In the genomic region with DNA sequence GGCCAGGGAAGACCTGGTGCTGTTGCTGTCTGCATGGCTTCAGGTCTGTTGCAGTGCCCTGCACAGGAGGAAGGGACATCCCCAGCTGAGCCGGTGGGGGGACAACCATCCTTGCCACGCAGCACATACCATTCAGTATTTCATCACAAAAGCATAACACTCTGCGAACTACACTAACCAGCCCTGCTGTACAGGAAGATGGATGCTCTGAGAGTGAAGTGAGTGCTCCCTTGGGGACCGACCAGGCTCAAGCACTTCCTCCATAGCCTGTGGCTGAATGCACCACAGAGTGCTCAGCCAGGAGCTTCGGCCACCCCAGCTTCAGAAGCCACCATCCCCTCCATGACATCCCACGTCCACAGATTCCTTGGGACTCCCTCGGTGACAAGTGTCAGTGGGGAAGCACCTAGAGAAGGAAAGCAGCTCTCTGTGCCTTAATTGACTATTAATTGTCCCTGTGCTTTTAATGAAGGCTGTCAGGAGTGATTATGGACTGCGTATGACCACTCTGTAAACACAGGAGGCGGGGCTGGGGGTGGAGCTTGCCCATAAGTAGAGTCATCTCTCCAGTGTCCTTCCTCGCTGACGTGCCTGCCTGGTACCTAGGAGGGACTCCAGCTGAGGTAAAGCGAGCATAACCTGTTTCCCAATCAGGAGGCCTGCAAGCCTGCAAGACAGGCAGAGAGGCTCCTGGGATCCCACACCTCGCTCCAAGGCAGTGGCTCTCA, we compare ENCODE assay signal across 12 mouse cellular contexts.
DNase-seq lines count a peak whose midpoint lies in the region; ATAC-seq lines count a peak whose summit lies in the region.
"Had no signal": no experiment of that assay in that cellular context is flagged by ENCODE, and none has a peak within 500 bp of the region (broad histone marks: within the 10 kb centered on the region; RNA-seq: fewer than 3 reads in every experiment).

No protein-coding gene starts in this region.

- no peak overlapping the region for H3K27ac ChIP-seq in heart, embryonic 15.5 days
- no peak overlapping the region for H3K27ac ChIP-seq in embryonic facial prominence, embryonic 14.5 days (replicated peaks; ENCODE audit: low read depth, low read length)
- H3K27ac ChIP-seq: liver, embryonic 12.5 days; midbrain, embryonic 15.5 days had no signal

- H3K27me3 ChIP-seq in heart, embryonic 15.5 days: 0 out of 2 replicates have a peak, but pooled peaks cover 3% of the 10 kb centered on the region
- no peaks in the 10 kb centered on the region for H3K27me3 ChIP-seq in embryonic facial prominence, embryonic 14.5 days (replicated peaks; ENCODE audit: control insufficient read depth, insufficient read depth, low read length)
- H3K27me3 ChIP-seq: liver, embryonic 12.5 days; midbrain, embryonic 15.5 days had no signal

- no peaks in the 10 kb centered on the region for H3K36me3 ChIP-seq in heart, embryonic 15.5 days
- H3K36me3 ChIP-seq in embryonic facial prominence, embryonic 14.5 days (ENCODE audit: control insufficient read depth, insufficient read depth, low read length): no peaks in the 10 kb centered on the region
- H3K36me3 ChIP-seq: liver, embryonic 12.5 days; midbrain, embryonic 15.5 days had no signal

- H3K4me3 ChIP-seq in heart, embryonic 15.5 days: no peak overlapping the region
- H3K4me3 ChIP-seq in embryonic facial prominence, embryonic 14.5 days (ENCODE audit: low read depth, low read length): no peak overlapping the region
- H3K4me3 ChIP-seq: liver, embryonic 12.5 days; midbrain, embryonic 15.5 days had no signal

- WGBS in heart, embryonic 15.5 days: 21% methylated on average over 13 of the region's 13 CpGs
- 20% methylated on average over 13 of the region's 13 CpGs for WGBS in embryonic facial prominence, embryonic 14.5 days

- no peak overlapping the region for H3K9ac ChIP-seq in heart, embryonic 15.5 days
- H3K9ac ChIP-seq in embryonic facial prominence, embryonic 14.5 days (ENCODE audit: low read depth, low read length): no peak overlapping the region
- H3K9ac ChIP-seq: liver, embryonic 12.5 days; midbrain, embryonic 15.5 days had no signal

- H3K4me1 ChIP-seq in heart, embryonic 15.5 days (replicated peaks): no peaks in the 10 kb centered on the region
- no peaks in the 10 kb centered on the region; the same call in 1 of the 2 replicates for H3K4me1 ChIP-seq in embryonic facial prominence, embryonic 14.5 days (ENCODE audit: control insufficient read depth, insufficient read depth, low read length)
- H3K4me1 ChIP-seq: liver, embryonic 12.5 days; midbrain, embryonic 15.5 days had no signal

- DNase-seq in heart, adult 11 months: no peak
- DNase-seq in lung, postnatal 36 days: peak; percentile 6
- DNase-seq in lung, postnatal 4 days: no peak
- peak; percentile 25 for DNase-seq in embryonic facial prominence, embryonic 14.5 days (ENCODE audit: low spot score)
- peak; percentile 58 for DNase-seq in retina, embryonic 14.5 days (ENCODE audit: low spot score)
- DNase-seq in left cerebral cortex, adult 11 months (ENCODE audit: low spot score): no peak
- DNase-seq in cerebellum, postnatal 25 days: no peak
- DNase-seq: layer of hippocampus, postnatal 36 days had no signal

- no peak overlapping the region for H3K4me2 ChIP-seq in heart, embryonic 15.5 days
- H3K4me2 ChIP-seq in embryonic facial prominence, embryonic 14.5 days (ENCODE audit: low read depth, low read length): no peak overlapping the region
- H3K4me2 ChIP-seq: liver, embryonic 12.5 days; midbrain, embryonic 15.5 days had no signal

- H3K9me3 ChIP-seq in heart, embryonic 15.5 days (replicated peaks): no peaks in the 10 kb centered on the region
- no peaks in the 10 kb centered on the region; the same call in 1 of the 2 replicates for H3K9me3 ChIP-seq in embryonic facial prominence, embryonic 14.5 days (ENCODE audit: control insufficient read depth, low read length)
- H3K9me3 ChIP-seq: liver, embryonic 12.5 days; midbrain, embryonic 15.5 days had no signal

- ATAC-seq in heart, embryonic 15.5 days (replicated peaks; ENCODE audit: insufficient number of reproducible peaks, insufficient read depth, low FRiP score, low read depth): 0 out of 2 replicates have a peak, but pooled peaks have one; percentile 12
- ATAC-seq in embryonic facial prominence, embryonic 14.5 days (ENCODE audit: low read depth): peak; percentile 53; the same call in 1 of the 2 replicates
- ATAC-seq: forebrain, embryonic 16.5 days; liver, embryonic 12.5 days; midbrain, embryonic 15.5 days had no signal

Comparison
In these comparisons a context has a peak if more than half of its experiments do, and no peak if none do; other contexts are left out.
1. DNase-seq: peak in lung, postnatal 36 days (single experiment), embryonic facial prominence, embryonic 14.5 days (single experiment) and retina, embryonic 14.5 days (single experiment); none in heart, adult 11 months (single experiment), lung, postnatal 4 days (0 of 2), left cerebral cortex, adult 11 months (single experiment) and cerebellum, postnatal 25 days (0 of 2).